Mouse (Mus musculus): ENCODE measurements around the gene Slc1a3.

Gene Slc1a3

DNA sequence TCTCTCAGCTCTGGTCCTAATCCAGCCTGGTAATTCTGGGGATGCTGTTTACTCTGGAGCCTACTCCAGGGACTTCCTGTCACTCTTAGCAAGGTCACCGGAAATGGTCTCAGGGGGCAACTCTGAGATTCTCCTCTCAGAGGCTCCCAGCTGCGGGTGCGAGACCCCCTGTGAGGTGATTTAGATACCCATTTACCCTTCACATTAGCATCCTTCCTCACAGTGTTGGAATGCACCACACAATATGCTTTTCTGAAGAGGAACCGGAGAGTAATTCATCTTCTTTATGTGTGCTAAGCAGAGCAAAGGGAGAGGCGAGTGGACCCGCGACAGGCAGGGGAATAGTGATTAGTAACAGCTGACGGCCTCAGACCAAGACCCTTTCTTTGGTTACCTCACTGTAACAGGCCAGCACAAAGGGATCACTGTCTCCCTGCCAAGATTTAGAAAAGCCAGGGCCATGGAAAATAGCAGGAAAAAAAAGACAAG is 51.0 kb downstream of the Slc1a3 start:
- DNase-seq (ENCODE audit: low read depth, low spot score), result peak; percentile 60

DNA sequence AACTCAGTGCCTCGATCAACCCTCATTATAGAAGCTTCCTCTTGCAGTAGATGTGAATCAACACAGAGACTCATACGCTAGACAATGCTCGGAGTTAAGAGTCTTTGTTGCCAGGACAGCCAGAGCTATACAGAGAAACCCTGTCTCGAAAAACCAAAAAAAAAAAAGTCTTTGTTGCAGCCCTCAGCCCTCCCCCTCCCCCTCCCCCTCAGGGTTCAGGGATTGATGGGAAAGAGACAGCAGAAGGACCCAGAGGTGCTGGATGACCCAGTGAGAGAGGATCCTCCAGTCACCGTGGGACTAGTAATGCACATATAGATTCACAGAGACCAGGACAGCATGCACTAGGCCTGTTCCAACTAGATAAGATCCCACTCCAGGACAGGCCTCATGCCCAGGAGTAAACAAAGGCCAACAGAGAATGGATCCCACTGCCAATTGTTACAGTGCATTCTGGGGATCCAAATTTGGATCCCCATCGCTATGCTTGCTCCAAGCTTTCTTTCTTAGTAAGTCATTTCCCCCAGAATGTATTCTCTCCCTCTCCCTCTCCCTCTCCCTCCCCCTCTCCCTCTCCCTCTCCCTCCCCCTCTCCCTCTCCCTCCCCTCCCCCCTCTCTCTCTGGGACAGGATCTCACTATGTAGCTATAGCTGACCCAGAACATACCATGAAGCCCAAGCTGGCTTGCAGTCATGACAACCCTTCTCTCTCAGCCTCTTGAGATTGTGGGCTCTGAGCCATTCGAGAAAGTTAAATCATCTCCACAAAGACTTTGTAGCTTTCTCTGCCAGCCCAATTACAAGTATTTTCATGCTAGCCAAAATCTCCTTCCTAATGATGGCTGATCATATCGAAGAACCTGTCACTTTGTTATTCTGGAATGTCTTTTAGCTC is 52.2 kb downstream of the Slc1a3 start:
- no peak for DNase-seq (ENCODE audit: low read depth, low spot score)

DNA sequence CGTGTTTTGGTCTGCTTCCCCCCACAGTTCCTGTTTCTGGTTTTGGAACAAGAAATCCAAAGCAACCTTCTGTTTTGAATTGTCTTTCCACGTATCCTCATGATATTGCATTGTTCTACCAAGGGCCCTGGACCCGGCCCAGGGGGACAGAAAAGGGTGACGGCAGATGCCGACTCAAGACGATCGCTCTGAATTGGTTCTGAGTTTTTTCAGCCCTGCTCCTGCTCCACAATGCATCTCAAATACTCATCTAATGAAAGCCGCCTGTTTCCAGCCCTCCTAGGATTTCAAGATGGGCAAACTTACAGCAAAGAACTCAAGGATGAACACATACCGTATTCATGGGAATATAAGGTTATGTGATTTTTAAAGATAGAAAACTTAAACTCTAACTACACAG is 55.3 kb downstream of the Slc1a3 start:
- no peak for DNase-seq (ENCODE audit: low read depth, low spot score)

DNA sequence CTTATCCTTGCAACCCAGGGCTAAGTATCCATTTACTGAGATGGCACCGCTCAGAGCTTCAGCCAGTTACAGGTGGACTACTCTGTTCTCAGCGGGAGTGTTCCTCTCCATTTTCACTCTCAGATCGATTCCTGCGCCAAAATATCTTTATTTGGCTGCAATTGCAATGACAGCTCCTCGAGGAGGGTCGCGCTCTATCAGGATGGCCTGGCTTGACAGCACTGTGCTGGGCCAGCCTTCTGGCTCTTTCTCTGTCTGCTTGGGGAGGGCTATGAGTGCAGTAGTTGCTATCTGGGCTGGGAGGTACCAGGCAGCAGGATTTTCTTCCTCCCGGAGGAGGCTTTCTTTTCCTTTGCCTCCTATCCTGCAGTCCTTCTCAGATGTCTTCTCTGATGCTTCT is 57.9 kb downstream of the Slc1a3 start:
- DNase-seq (ENCODE audit: low read depth, low spot score), result no peak

DNA sequence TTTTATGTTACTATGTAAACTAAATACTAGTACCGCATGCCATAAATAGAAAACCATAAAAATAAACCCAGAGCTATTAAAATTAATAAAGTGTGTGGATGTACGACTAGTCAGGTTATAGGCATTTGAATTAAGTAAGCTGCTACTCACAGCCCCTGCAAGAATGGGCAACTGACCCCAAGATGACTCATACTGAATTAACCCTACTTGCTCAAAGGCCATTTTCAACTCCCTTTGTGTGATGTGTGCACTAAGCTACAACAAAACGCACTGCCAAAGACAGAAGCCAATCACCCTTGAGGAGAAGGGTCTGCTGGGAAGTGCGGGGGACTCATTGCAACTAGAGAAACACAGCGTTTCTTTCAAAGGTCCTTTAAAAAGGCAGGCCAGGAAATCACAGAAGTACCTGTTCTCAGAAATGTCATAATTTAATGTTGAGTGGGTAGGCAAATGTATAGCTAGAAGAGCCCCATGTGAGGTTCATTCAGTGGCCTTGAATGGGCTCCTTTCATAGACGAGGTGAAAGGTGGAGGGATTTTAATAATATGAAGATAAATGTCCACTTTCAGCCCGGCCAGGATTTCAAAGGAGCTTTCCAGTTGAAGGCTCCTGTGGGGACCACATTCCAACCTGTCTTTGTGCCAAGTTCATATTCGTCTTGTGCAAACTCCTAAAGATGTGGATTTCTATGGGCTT is 66.4 kb downstream of the Slc1a3 start:
- DNase-seq (ENCODE audit: low read depth, low spot score), result no peak

DNA sequence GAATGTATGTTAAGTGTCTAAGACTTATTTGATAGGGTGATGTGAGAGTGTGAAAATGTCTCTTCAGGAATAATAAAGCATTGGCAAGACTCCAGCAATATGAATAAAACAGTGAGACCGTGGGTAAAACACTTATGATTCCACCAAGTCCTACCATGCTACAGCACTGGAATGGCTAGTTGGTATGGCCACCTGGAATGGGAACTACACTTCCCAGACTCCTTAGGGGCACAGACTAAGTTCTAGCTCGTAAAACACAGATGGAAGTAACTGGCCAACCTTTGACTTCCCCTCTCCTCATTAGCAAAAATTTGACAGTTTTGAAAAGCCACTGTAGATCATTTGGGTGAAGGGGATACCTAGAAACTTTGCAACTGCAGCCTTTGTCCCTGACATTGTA is 70.7 kb downstream of the Slc1a3 start:
- DNase-seq (ENCODE audit: low read depth, low spot score), result no peak

DNA sequence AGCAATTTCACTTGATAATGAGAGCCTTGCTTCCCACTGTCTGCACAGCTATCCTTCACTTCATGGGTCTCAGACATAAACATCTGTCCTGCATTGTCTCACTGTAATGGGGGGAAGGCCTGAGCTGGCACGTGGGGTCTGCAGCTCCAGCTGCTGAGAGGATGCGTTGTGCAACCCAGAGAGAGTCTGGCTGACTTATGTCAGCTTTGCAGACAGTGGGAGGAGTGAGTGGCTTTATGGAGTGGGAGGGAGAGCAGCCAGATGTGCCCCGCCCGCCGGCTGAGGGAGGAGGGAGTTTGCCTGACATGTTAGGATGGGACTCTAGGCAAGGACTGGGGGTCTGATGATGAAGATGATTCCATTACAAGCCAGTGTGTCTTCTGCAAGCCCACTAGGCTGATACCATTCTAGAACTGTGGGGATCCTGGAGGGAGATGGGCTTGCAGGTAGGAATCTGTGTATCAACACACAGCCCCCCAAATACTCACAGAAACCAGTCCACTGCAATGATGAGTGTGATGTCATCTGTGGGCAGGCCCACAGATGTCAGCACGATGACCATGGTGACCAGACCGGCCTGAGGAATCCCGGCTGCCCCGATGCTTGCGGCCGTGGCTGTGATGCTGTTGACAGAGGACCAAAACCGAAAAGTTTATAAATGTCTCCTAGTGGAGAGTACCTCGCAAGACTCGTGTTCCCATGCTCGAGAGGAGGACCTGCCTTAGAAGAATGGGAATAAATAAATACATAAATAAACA is 71.8 kb downstream of the Slc1a3 start:
- DNase-seq (ENCODE audit: low read depth, low spot score), result no peak

DNA sequence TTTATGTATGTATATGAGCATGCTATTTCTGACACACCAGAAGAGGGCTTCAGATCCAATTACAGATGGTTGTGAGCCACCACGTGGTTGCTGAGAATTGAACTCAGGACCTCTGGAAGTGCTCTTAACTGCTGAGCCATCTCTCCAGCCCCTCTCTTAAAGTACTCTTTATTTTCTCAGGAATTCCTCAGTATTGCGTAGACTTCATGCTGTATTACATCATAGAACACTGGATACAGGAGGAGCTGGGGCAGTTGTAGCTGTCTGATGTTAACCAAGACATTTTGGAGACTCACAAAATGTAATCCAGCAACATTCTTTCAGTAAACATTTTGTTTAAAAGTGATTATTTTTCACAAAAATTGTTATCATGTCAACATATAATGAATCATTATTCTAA is 73.3 kb downstream of the Slc1a3 start:
- DNase-seq (ENCODE audit: low read depth, low spot score), result no peak

DNA sequence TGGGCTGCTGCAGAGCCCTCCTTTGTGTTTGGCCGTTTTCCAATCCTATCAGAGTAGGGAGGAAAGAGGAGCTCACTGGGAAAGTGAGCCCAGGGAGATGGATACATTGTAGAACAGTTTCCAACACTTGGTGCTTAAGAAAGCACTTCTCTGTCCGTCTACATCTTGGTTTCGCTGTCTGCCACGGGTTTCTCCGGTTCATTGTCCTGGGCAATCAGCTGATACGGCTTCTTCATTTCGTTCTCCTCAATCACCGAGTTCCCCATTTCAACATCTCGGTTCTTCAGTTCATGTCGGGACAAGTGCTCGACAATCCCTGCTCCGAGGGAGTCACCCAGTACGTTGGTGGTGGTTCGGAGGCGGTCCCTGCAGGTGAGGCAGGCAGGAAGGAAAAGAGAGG is 74.6 kb downstream of the Slc1a3 start:
- DNase-seq (ENCODE audit: low read depth, low spot score), result no peak

DNA sequence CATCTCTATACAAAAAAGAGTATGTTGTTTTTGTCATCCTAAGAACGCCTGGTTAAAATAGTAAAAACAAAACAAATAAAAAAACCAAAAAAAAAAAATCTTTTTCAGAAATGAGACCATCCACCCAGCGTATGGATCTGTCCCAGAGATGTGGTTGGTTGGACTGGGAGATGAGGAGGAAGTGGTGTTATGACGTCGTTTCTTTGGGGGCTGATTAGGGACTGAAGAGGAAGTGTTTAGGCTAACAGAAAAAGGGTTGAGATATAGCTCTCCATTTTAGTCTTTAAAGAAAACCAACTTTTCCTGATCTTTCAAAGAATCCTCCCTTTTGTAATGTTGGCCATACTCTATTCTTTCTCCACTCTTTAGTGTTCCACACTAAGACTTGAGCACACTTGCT is 75.8 kb downstream of the Slc1a3 start:
- DNase-seq (ENCODE audit: low read depth, low spot score), result no peak

DNA sequence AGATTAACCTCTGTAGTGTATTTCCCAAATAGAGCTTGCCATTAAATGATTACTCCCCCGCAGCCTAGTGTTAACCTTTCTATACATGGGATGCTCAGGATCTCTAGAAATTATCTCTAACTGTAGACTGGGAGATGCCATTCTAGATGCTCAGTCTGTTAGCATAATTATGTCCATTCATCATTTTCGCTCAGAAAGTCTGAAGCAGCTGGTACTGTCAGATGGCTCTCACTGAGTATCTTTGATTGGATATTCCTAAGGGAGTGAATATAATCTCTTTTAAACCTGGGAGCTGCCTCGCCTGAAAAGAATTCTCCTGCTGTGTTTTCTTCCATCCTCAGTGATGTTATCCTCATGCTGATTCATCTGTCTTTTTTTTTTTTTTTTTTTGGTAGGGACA is 76.2 kb downstream of the Slc1a3 start:
- DNase-seq (ENCODE audit: low read depth, low spot score), result no peak

DNA sequence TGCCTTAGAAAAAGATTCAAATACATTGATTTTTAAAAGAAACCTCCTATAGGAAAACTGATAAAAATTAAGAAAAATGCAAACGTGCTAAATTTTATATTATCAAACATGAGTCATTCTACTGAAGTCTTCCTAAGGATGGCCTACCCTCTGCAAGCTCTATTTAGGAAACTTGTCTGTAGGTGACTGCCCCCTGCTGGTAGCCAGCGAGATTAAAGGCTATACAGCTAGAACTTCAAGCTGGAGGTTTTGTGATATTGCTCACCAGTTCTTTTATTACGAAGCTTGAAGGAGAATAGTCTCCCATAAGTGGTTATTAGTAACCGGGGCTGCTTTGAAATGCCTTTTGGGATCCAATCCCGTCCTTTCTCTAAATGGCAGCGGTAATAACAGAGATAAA is 77.2 kb downstream of the Slc1a3 start:
- no peak for DNase-seq (ENCODE audit: low read depth, low spot score)

DNA sequence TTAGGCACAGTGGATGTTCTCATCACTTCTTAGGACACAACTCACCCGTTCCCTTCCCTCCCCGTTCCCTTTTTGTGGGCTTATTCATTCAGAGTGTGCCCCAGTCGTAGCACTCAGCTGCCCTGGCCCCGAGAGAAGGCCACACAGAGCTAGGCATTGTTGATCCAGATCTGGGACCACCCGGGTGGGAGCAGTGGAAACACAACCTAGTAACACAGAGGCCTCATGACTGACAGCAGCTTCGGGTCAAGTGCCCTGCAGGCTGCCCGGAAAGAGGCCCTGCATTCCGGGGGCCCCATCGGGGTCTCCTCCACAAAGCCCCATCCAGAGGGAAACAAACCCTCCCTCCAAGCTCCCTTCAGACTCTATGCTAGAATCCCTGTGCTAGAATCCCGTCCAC is 78.2 kb downstream of the Slc1a3 start:
- no peak for DNase-seq (ENCODE audit: low read depth, low spot score)

DNA sequence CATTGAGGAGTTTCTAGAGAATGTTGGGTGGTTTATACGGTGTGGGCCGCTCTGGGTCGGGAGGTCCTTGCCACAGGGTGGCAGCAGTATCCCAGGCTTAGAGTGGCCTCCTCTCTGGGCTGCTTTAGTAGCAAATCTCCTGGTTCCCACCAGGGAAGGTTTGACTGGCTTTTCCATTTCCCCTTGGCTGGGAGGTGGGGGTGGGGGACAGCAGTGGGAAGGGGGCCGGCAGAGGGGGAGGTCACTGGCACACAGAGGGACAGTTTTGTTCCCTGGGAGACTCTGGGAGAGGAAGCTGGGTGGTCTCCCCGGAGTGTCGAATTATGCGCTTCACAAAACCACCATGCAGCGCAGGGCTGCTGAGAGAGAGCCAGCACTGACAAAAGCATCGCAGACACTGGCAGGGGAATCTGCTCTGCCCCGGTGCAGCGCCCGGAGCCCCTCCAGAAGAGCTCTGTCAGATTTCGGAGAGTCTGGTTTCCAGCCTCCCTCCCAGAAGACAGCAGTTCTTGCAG is 81.2 kb downstream of the Slc1a3 start:
- peak; percentile 66 for DNase-seq (ENCODE audit: low read depth, low spot score)

DNA sequence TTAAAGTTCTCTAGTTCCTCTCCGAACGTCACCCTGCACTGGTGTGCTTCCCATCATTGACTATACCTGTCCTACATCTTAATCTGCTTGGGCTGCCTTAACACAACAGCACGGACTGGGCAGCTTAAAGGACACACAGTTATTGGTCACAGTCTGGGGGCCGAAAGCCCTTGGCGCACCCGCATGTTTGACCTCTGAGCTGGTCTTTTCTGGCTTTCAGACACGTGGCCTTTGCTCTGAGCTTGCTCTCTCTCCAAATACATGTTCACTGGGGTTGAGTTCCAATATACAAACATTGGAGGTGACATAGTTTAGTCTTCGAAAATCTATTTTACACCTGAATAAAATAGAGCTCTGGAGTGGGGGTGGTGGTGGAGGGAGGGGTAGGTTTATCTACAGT is 82.4 kb downstream of the Slc1a3 start:
- no peak for DNase-seq (ENCODE audit: low read depth, low spot score)

DNA sequence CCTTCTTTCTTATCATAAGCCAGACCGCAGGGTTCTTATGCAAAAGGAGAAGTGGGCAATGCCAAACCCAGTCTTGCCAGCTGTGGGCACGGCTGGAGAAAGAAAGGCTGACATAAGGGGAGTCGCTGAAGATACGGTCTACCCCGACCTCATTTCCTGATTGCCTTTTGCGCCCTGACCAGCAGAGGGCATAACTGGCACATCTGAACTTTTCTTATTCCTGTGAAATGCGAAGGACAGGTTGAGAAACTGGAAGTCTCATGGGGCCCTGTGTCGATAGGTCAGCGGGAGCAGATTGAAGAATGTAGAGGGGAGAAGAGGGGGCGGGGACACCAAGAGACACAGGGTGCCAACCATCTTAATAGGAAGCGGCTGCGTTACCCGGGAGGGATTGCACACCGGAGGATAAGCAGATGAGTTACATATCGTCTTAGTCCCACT is 83.4 kb downstream of the Slc1a3 start:
- no peak for DNase-seq (ENCODE audit: low read depth, low spot score)

DNA sequence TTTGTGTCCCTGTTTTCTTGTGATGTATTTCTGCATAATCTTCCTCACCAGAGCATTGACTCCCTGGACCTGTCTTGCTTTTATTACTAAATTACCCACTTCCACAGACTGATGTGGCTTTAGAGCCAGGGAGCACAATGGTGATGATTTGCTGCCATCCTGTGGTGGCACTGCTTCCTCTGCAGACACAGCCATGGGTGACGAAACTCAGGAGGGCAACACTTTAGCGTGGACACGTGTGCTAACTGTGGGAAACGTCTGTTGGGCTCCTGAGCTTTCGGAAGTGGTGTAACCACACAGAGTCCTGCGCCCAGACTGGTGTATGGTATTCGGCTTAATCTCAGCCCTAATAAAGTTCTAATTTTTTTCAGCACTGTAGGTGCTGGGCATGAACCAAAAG is 85.2 kb downstream of the Slc1a3 start:
- DNase-seq (ENCODE audit: low read depth, low spot score), result no peak

DNA sequence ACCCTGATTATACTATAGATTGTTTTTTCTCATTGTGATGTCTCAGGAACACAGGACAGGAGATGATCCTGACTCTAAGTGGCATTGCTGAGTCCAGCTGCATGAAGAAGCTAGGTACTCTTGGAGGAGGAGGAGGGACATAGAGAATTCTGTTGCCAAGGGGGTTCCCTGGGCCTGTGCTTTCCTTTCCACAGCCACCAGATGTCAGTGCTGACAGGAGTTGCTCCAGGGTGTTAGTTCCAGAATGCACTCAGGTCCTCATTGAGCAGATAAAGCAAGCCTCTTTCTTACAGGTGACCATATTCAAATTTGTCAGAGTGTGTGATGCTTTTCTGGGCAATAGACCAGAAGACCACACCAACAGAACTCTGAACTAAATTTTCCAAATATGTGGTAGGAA is 86.7 kb downstream of the Slc1a3 start:
- DNase-seq (ENCODE audit: low read depth, low spot score), result no peak

DNA sequence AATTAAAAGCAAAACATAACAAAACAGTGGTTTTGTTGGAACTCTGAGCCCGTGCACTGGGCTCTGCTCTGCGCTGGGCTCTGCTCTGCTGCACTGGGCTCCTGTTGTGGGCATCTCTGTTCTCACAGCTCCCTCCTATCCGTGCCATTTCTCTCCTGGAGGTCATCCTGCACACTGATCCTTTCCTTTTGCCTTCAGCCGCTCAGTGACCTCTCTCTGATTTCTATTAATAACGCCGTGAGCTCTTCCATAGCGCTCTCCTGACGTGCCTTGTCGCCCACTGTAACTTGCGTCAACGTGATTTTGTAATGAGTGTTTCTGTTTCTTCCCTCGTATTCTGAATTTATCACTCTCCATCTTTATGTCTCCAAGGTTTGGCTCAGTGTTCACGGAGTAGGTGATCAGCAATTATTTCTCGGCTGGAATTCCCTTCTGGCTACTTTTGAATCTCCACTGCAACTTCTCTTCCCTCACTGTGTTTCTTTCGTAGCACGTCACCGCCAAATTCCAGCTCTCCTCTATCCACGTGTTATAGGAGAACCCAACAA is 91.0 kb downstream of the Slc1a3 start:
- no peak for DNase-seq (ENCODE audit: low read depth, low spot score)

DNA sequence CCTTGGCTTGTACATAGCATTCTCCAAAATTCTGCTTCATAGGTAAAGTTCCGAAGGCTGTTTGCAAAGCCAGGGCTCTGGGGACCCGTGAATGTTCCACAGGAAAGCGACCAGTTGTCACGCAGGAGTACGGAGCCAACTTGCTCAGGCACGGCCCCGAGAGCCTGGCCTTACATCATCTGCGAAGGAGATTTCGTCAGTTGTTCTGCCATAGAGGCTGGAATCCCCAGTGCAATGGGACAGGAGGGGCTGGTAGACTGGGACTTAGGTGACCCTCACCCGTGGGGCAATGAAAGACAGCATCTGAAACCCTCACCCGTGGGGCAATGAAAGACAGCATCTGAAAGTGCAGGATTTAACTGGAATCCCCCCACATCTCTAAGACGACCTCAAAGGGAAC is 94.3 kb downstream of the Slc1a3 start:
- DNase-seq (ENCODE audit: low read depth, low spot score), result no peak

DNA sequence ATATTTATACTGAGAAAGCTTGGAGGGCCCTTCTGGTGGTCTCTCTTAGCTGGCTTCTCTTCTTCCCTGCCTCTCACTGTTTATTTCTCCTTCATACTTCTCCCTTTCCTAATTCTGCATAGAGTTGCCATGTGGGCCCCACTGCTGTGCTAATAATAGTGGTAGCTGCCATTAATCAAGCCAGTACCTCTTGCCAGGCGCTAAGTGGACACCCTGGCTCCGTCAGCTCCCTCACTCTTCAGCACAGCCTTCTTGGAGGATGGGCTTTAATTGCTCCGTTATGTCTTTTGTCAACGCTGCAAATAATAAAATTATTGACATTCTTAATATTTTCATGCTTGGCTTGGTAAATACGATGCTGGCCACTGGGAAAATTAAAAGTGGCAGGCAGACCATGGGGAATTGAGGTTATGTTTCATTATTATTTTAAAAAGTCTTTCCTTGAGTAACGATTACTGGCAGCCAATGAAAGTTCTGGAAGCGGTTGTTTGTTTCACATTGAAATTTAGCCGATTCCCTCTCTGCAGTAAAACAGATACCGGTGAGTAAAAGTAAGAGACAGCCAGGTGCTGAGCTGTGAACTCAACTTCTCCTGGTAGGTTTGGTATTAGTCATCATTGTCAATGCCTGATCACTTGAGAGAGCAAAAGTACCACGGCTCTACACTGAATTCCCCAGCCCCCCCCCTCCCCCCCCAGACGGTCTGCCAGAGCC is 94.9 kb downstream of the Slc1a3 start:
- DNase-seq (ENCODE audit: low read depth, low spot score), result no peak

All from brain, embryonic 18.5 days (tissue).